Mouse (Mus musculus) fat pad, adult 2 months (tissue): Measurements from ENCODE around the gene Efna5.

ENCODE experiments used
- DNase-seq: peaks from one replicate; pipeline ENCODE4 v3.0.0-alpha.2; 2011; ENCODE audit warnings: low read depth, low spot score; ENCODE audit errors: extremely low read depth

Gene Efna5

GRCm38 (mm10) chr17:62752381-62752889, 128.7 kb downstream of the Efna5 start:
- DNase-seq, result peak; percentile 54

GRCm38 (mm10) chr17:62750647-62751046, 130.5 kb downstream of the Efna5 start:
- no peak for DNase-seq

DNA sequence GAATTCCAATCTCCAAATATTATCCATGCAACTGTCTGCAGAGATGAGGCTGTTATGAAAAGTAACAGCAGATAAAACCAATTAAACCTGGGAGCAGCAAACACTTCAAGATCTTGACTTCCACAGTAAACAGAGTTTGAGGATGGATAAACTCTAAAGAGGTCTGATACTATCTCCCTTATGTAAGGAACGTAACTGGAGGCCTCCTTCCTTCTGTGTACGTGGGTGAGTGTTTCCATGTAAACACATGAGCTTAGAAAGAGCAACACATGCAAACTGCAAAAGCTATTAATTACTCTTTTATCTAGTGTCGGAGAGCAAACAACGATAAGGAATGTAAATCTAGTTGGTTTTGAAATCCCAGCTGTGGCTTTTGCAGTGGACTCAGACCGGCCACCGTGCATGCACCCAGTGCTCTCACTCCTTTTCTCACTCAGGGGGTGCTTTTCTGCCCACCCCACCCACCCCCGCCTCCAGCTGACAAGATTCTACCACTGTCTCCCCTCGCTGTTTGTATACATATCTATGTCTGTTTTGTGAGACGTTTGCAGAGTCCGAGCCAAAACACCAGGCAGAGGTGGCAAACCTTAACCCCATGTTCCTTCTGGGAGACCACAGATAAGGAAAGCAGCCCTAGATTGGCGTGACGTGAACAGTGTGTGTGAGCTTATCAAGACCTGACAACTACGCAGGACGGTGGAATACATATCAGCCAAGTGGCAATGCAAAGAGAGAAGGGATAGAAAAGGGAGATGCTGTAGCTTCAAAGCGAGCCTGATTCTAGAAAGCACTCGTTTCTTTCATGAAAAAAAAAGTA, 132.1 kb downstream of the Efna5 start:
- no peak for DNase-seq

- no peak for DNase-seq
These were observed 133.7 kb downstream of the Efna5 start for GRCm38 (mm10) chr17:62747381-62747780.

DNA sequence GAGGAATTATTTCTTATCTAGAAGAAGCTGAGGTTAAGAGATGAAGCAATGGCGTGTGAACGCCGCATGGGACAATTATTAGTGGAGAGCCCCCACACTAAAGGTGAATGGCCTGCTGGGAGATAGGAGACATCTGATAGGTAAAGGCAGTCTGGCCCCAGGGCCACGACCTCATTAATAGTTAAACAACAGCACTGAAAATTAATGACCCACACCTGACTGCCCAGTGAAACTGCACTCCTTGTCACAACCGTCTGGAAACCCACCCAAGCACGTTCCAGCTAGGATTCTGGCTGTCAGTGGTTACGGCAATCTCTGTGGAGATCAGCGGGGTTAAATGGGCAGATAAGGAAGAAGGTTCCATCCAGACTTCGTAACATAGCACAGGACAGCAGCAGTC, 134.3 kb downstream of the Efna5 start:
- no peak for DNase-seq

DNA sequence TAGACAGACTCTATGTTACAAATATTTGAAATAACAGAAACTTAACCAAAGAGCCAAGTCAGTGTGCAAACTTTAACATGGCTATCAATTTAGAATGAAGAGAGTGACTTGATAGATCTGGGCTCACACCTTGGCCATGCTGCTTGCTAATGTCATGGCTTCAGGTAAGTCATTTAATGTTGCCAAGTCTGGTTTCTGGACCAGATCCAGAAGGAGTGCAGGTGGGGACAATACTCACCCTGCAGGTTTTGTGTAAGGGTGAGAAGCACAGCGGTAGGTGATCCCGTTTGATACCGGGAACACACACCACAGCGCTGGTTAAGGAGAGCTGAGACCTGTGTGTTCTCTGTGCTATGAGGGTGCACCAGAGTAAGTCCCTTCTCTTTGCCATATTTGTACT, 135.8 kb downstream of the Efna5 start:
- peak; percentile 75 for DNase-seq

- DNase-seq, result no peak
These were observed 136.9 kb downstream of the Efna5 start for GRCm38 (mm10) chr17:62744239-62744638.

- DNase-seq, result no peak
These were observed 139.4 kb downstream of the Efna5 start for GRCm38 (mm10) chr17:62741702-62742101.

DNA sequence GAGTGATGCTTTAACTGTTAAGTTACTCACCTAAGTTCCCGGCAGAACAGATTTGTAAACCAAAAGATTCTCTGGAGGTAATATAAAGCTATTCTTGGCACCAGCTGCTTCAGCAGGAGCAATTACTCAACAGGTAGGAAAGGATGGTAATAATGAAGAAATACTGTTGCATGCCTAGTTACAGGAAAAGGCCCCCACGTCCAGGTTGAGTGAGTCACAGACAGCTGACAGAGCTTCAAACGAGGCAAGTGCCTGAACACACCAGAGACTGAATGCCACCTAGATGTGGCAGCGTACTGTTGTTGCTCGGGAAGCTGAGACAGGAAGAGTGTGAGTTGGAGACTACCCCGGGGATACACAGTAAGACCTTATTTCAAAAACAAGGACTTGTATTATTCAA, 140.1 kb downstream of the Efna5 start:
- DNase-seq, result peak; percentile 73

- DNase-seq, result no peak
These were observed 141.1 kb downstream of the Efna5 start for GRCm38 (mm10) chr17:62739993-62740392.

GRCm38 (mm10) chr17:62737404-62737803, 143.7 kb downstream of the Efna5 start:
- no peak for DNase-seq

- no peak for DNase-seq
These were observed 145.2 kb downstream of the Efna5 start for GRCm38 (mm10) chr17:62735943-62736342.

DNA sequence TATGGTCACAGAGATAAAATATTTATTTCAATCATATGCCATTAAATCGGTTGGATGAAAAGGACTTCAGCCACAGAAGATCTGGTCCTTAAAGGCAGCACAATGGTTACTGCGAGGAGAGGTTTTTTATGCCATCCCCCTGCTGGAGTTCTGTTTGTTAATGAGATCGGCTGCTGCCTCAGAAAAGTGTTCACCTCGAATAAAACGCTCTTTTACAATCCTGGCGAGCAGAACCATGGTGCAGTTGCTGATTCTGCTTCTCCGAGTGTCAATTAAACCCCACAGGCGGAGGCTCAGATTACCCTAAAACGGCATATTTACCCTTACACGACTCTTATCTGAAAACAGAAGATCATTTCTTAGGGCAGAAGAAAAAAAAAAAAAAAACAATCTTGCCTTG, 146.2 kb downstream of the Efna5 start:
- DNase-seq, result no peak

DNA sequence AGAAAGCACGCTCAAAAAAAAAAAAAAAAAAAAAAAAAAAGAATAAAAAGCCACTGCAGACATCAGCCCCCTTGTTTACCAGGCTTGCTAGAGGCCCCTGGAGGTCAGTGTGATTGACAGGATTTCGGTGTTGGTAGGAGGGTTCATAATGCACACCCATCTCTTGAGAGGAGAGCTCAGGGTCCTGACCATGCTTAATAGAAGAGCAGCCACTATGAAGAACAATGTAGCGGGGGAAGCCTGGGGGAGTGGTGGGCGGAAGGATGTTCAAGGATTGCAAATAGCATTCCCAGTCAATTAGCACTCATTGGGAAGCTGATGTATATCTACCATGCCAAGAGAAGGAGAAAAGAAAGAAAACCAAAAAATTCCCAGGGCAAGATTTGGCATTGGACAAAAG, 147.1 kb downstream of the Efna5 start:
- DNase-seq, result no peak

DNA sequence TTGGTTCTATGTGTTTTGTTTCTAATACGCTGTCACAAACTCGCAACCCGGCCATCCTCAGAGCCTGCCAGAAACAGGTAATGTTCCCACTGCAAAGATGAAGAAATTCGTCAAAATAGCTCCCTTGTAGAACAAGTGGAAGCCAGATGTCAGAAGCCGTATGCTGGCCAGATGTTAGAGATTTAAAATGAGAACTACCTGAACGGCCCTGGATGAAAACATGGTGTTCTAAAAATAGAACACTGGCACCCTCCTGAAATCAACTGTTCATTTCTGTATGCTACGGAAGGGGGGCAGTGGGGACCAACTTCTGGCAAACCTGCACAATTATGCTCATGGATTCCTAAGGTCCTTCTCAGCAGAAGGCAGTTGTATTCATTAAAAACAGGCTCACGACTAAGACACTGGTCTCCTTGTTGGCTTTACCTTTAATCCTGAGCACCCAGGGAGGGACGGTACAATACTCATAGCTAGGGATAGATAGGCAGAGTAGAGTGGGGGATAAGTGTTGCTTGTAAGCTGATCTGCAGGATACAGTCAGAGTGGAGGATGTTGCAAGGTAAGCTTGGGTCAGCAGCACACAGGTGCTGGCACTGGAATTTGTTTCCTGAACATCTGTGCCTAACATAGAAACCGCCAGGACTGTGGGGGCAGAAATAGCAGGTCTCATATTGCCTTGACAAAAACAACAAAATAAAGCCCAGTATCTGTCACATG, 151.2 kb downstream of the Efna5 start:
- DNase-seq, result no peak

DNA sequence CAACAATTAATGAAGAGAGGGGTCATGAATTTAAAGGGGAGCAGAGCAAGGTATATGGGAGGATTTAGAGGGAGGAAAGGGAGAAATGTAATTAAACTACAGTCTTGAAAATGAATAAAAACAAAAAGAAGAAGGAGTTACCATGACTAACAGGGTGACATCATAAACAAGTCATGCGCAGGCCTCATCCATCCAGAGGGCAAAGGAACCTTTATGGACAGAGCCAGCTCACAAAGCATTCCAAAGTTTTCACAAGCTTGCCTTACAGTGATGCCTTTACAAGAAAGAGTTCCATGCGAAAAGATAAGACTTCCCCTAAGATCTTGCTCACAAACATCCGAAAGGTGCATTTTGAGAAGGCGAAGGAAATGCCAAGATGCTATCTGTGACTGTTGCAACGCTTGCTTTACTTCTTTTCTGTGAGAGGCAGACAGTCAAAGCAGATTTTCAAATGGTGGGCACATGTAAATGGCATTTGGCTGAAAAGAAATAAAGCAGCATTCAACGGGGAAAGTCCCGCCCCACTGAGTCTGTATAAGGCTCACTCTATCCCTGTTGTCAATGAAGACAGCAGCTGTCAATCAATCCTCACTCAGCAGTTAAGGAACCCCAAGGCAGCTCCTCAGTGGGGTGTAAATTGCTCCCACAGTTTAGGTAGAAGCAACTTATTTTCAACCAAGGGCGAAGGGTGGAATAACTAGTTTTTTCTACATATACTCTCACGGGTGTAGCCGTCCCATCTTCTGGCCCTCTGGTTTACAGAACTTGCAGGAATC, 152.8 kb downstream of the Efna5 start:
- no peak for DNase-seq

- DNase-seq, result no peak
These were observed 155.0 kb downstream of the Efna5 start for GRCm38 (mm10) chr17:62726102-62726501.

DNA sequence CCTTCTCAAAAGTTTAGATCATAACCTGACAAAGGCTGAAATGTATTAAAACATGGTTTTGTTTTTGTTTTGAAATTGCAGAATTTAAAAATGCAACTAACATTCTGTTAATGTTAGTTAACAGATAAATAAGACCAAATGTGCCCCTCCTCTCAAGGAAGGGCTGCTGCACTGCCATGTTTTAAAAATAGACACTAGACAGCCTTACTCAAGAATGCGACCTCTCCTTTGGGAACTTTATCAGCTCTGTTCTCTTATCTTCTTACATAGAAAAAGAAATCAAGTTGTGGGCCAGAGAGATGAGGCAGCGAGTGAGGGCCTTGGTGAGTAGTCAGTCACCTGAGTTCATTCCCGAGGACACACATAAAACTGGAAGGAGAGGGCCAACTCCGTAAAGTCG, 158.2 kb downstream of the Efna5 start:
- DNase-seq, result no peak

GRCm38 (mm10) chr17:62721595-62721994, 159.5 kb downstream of the Efna5 start:
- DNase-seq, result no peak

GRCm38 (mm10) chr17:62720740-62721450, 160.2 kb downstream of the Efna5 start:
- DNase-seq, result no peak
